Mouse (Mus musculus): ENCODE measurements around the gene Prf1. TPM values are rescaled to one million over a fixed set of nuclear protein-coding genes. Genes with fewer than 3 reads are reported as not detected.

The Prf1 gene
- 8.2 TPM for polyA plus RNA-seq (2017; shearing (Covaris generic))

GRCm38 (mm10) chr10:61297477-61297876, at the start of gene Prf1:
Gene Prf1 (plus strand): TSS chr10:61297833.

GRCm38 (mm10) chr10:61273081-61273843, 24.4 kb upstream of the Prf1 start, which contains the start of gene Adamts14:
Gene Adamts14 (minus strand): TSS chr10:61273438.

Other genes starting within 250 kb of the Prf1 start
- gene Pcbd1, start 208.5 kb upstream of the Prf1 start, polyA plus RNA-seq (2017; shearing (Covaris generic)): 0.89 TPM
- 123 TPM for gene Sgpl1, start 150.1 kb upstream of the Prf1 start, polyA plus RNA-seq (2017; shearing (Covaris generic))
- gene Tbata, start 125.9 kb upstream of the Prf1 start, polyA plus RNA-seq (2017; shearing (Covaris generic)): not detected
- not detected for gene Adamts14, start 24.4 kb upstream of the Prf1 start, polyA plus RNA-seq (2017; shearing (Covaris generic))
- gene Pald1, start 85.7 kb downstream of the Prf1 start, polyA plus RNA-seq (2017; shearing (Covaris generic)): 0.68 TPM
- 0.18 TPM for gene Nodal, start 120.1 kb downstream of the Prf1 start, polyA plus RNA-seq (2017; shearing (Covaris generic))
- 7.8 TPM for gene Eif4ebp2, start 154.8 kb downstream of the Prf1 start, polyA plus RNA-seq (2017; shearing (Covaris generic))
- 11.1 TPM for gene Lrrc20, start 178.0 kb downstream of the Prf1 start, polyA plus RNA-seq (2017; shearing (Covaris generic))

All from inflammation-experienced regulatory T-cells, adult 16 weeks (primary cell).